Mouse (Mus musculus) cortical plate, adult 2 months (tissue): Measurements from ENCODE around the gene Gm37240.

Source experiments
- CTCF ChIP-seq: fragments of 200-500 bp; IDR thresholded peaks from 2 replicates; pipeline ENCODE4 v1.5.1; 2011; ENCODE audit warnings: mild to moderate bottlenecking, control low read depth, low read length; ENCODE audit not compliant: insufficient read depth; ENCODE audit errors: extremely low read depth
- POLR2A ChIP-seq: fragments of 200-500 bp; IDR thresholded peaks from 2 replicates; pipeline ENCODE4 v1.6.1; 2011; ENCODE audit warnings: mild to moderate bottlenecking, low read length, control low read depth; ENCODE audit not compliant: insufficient read depth; ENCODE audit errors: extremely low read depth

GRCm38 (mm10) chr3:85885906-85886305, 1.4 kb downstream of the Gm37240 start:
- TF ChIP-seq CTCF (no peak), POLR2A (no peak)
